In the genomic region with DNA sequence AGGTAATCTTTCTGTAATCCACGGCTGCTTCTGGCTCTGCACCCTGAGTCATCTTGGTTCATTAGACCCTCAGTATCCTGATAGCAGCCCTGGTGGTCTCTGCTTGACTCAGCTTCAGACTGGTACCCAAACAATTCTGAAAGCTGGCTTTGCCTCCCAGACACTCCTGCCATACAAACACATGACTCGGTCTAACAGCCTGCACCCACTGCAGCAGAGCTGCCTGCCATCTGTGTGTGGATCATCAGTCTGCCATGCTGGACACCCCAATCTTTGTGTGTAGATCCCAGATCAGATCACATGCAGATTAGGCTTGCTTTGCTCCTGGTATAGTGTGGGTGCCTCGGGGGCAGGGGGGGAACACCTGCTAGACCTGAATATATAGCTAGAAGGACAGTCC, we compare ENCODE assay signal across 21 mouse cellular contexts.
"Had no signal": no experiment of that assay in that cellular context is flagged by ENCODE, and none has a peak within 500 bp of the region (broad histone marks: within the 10 kb centered on the region; RNA-seq: fewer than 3 reads in every experiment).

No protein-coding gene starts in this region.

- H3K27ac ChIP-seq: limb, embryonic 12.5 days; limb, embryonic 15.5 days; liver, embryonic 14.5 days; macrophage; midbrain, embryonic 12.5 days; midbrain, embryonic 15.5 days; neural tube, embryonic 12.5 days; neural tube, embryonic 15.5 days; stomach, embryonic 15.5 days had no signal

- H3K9me3 ChIP-seq: limb, embryonic 12.5 days; limb, embryonic 15.5 days; midbrain, embryonic 12.5 days; midbrain, embryonic 15.5 days; neural tube, embryonic 12.5 days; neural tube, embryonic 15.5 days; stomach, embryonic 15.5 days had no signal

- H3K4me1 ChIP-seq: limb, embryonic 12.5 days; limb, embryonic 15.5 days; midbrain, embryonic 12.5 days; midbrain, embryonic 15.5 days; neural tube, embryonic 12.5 days; neural tube, embryonic 15.5 days; stomach, embryonic 15.5 days had no signal

- H3K9ac ChIP-seq: limb, embryonic 12.5 days; limb, embryonic 15.5 days; liver, embryonic 14.5 days; liver, postnatal 0 days; lung, embryonic 14.5 days; midbrain, embryonic 12.5 days; midbrain, embryonic 15.5 days; neural tube, embryonic 12.5 days; neural tube, embryonic 15.5 days; stomach, embryonic 15.5 days had no signal

- H3K36me3 ChIP-seq: limb, embryonic 12.5 days; limb, embryonic 15.5 days; midbrain, embryonic 12.5 days; midbrain, embryonic 15.5 days; neural tube, embryonic 12.5 days; stomach, embryonic 15.5 days had no signal

- H3K4me2 ChIP-seq: limb, embryonic 12.5 days; limb, embryonic 15.5 days; liver, embryonic 11.5 days; lung, embryonic 14.5 days; midbrain, embryonic 12.5 days; midbrain, embryonic 15.5 days; neural tube, embryonic 12.5 days; neural tube, embryonic 15.5 days; stomach, embryonic 15.5 days had no signal

- ATAC-seq: liver, postnatal 0 days; lung, postnatal 0 days; midbrain, embryonic 15.5 days had no signal

- H3K27me3 ChIP-seq: limb, embryonic 12.5 days; limb, embryonic 15.5 days; midbrain, embryonic 12.5 days; midbrain, embryonic 15.5 days; neural tube, embryonic 12.5 days; neural tube, embryonic 15.5 days; stomach, embryonic 15.5 days had no signal

- DNase-seq: kidney, adult 8-10 months; kidney, postnatal 14 days; kidney, postnatal 4 days; left cerebral cortex, postnatal 4 days; liver, postnatal 0 days; lung, embryonic 14.5 days; right cerebral cortex, adult 18-20 months; right cerebral cortex, postnatal 14 days; right cerebral cortex, postnatal 4 days; thymus, postnatal 25 days had no signal

- H3K4me3 ChIP-seq: limb, embryonic 12.5 days; limb, embryonic 15.5 days; midbrain, embryonic 12.5 days; midbrain, embryonic 15.5 days; neural tube, embryonic 12.5 days; neural tube, embryonic 15.5 days; stomach, embryonic 15.5 days had no signal
